In genomic region chr10:13792788-13793187, GRCm38 (mm10) we compare ENCODE assay signal across 17 mouse cellular contexts.
A peak's percentile ranks its signal among the peaks of the same experiment; 100 is the strongest.
DNase-seq lines count a peak whose midpoint lies in the region; ATAC-seq lines count a peak whose summit lies in the region.
"Had no signal": no experiment of that assay in that cellular context is flagged by ENCODE, and none has a peak within 500 bp of the region (broad histone marks: within the 10 kb centered on the region; RNA-seq: fewer than 3 reads in every experiment).

No protein-coding gene starts in this region.

- ATAC-seq in megakaryocyte progenitor cell, adult 5-6 weeks (replicated peaks; ENCODE audit: poor library complexity): peak; percentile 76
- ATAC-seq: forebrain, embryonic 15.5 days; intestine, embryonic 15.5 days had no signal

- DNase-seq in 416B (ENCODE audit: low read depth) (peak; percentile 90), MN1 (ENCODE audit: low spot score) (peak; percentile 65)
- DNase-seq in c-Kit-positive CD71-positive TER-119-negative erythroid progenitor cells, embryonic 14.5 days (ENCODE audit: low read depth): peak; percentile 3
- DNase-seq in spleen, postnatal 4 days (ENCODE audit: low spot score in 2 of 2): no peak
- DNase-seq in adrenal gland, adult 18-20 months (ENCODE audit: low spot score in 2 of 2): no peak
- DNase-seq in retina, embryonic 14.5 days (ENCODE audit: low spot score): no peak
- DNase-seq: adrenal gland, adult 8-10 months; adrenal gland, postnatal 36 days; cerebellum, adult 18-20 months; cerebellum, postnatal 10 days; embryo, embryonic 11 days; gastrocnemius, postnatal 10 days; heart, adult 2 months; heart, postnatal 14 days had no signal

Comparison
In these comparisons a context has a peak if more than half of its experiments do, and no peak if none do; other contexts are left out.
1. DNase-seq: peak in 416B (single experiment), MN1 (single experiment) and c-Kit-positive CD71-positive TER-119-negative erythroid progenitor cells, embryonic 14.5 days (single experiment); none in spleen, postnatal 4 days (0 of 2), adrenal gland, adult 18-20 months (0 of 2) and retina, embryonic 14.5 days (single experiment).